Mouse (Mus musculus) layer of hippocampus, adult 2 months (tissue): Measurements from ENCODE around the gene Atp6v0b. TPM values are rescaled to one million over a fixed set of nuclear protein-coding genes. Genes with fewer than 3 reads are reported as not detected.

ENCODE experiments used
- DNase-seq, 2 experiments: peaks; one replicate each; pipeline ENCODE4 v3.0.0; 2022; ENCODE audit warnings: low spot score in 2 of 2
- H3K27ac ChIP-seq: fragments of 200-600 bp; 2 replicates; pipeline ENCODE4 v1.8.1; 2022
- H3K4me3 ChIP-seq: fragments of 200-600 bp; 2 replicates; pipeline ENCODE4 v1.8.1; 2022; ENCODE audit warnings: mild to moderate bottlenecking
- CTCF ChIP-seq: fragments of 200-600 bp; conservative IDR thresholded peaks from 2 replicates; pipeline ENCODE4 v1.8.1; 2022; ENCODE audit warnings: antibody characterized with exemption, mild to moderate bottlenecking, moderate library complexity
- total RNA-seq, 2 experiments: library from RNA; stranded (reverse); gene quantifications; 2 replicates each; pipeline ENCODE4 v1.2.3; 2021

Gene Atp6v0b
- total RNA-seq, 2 experiments from 2014 or later: 411 to 424 TPM

GRCm38 (mm10) chr4:117882701-117883691 lies 4.1 kb downstream of the Atp6v0b start, which contains the start of gene B4galt2:
Gene B4galt2, minus strand, starts transcription at chr4:117883487.
- TF ChIP-seq CTCF: peak; percentile 57
- Histone ChIP-seq H3K27ac (peak within 1 kb of the TSS; percentile 93), H3K4me3 (peak within 1 kb of the TSS; percentile 69)
- peak; percentile 46 to 70 for DNase-seq

GRCm38 (mm10) chr4:117878703-117879102 lies 8.4 kb downstream of the Atp6v0b start:
- TF ChIP-seq CTCF: no peak
- H3K4me3 ChIP-seq: no peak overlapping the region
- DNase-seq: no peak
- H3K27ac ChIP-seq: no peak overlapping the region

- no peak for TF ChIP-seq CTCF
- no peak for DNase-seq
- Histone ChIP-seq H3K27ac (no peak overlapping the region), H3K4me3 (no peak overlapping the region)
These were observed 8.8 kb downstream of the Atp6v0b start for GRCm38 (mm10) chr4:117878301-117878700.

GRCm38 (mm10) chr4:117873615-117874014 lies 13.5 kb downstream of the Atp6v0b start:
- no peak for DNase-seq
- no peak overlapping the region for H3K4me3 ChIP-seq
- no peak overlapping the region for H3K27ac ChIP-seq
- TF ChIP-seq CTCF: no peak

GRCm38 (mm10) chr4:117872471-117872886 lies 14.7 kb downstream of the Atp6v0b start, which contains the start of gene Ccdc24:
Gene Ccdc24, minus strand, starts transcription at chr4:117872557.
- no peak within 1 kb of the TSS for H3K27ac ChIP-seq
- no peak for DNase-seq
- no peak for TF ChIP-seq CTCF
- H3K4me3 ChIP-seq: no peak within 1 kb of the TSS

GRCm38 (mm10) chr4:117871787-117872186 lies 15.3 kb downstream of the Atp6v0b start:
- H3K27ac ChIP-seq: no peak overlapping the region
- no peak for TF ChIP-seq CTCF
- no peak overlapping the region for H3K4me3 ChIP-seq
- DNase-seq: no peak

GRCm38 (mm10) chr4:117870437-117870836 lies 16.7 kb downstream of the Atp6v0b start:
- no peak overlapping the region for H3K4me3 ChIP-seq
- no peak for TF ChIP-seq CTCF
- no peak overlapping the region for H3K27ac ChIP-seq
- no peak for DNase-seq

- DNase-seq: no peak
- no peak overlapping the region for H3K27ac ChIP-seq
- no peak overlapping the region for H3K4me3 ChIP-seq
- TF ChIP-seq CTCF: no peak
These were observed 17.8 kb downstream of the Atp6v0b start for GRCm38 (mm10) chr4:117869317-117869716.

GRCm38 (mm10) chr4:117867823-117868222 lies 19.3 kb downstream of the Atp6v0b start:
- Histone ChIP-seq H3K27ac (no peak overlapping the region), H3K4me3 (no peak overlapping the region)
- DNase-seq: peak in 1 of 2 experiments; percentile 56
- peak; percentile 86 for TF ChIP-seq CTCF

GRCm38 (mm10) chr4:117867000-117867399 lies 20.1 kb downstream of the Atp6v0b start:
- TF ChIP-seq CTCF: no peak
- no peak overlapping the region for H3K4me3 ChIP-seq
- no peak for DNase-seq
- no peak overlapping the region for H3K27ac ChIP-seq

GRCm38 (mm10) chr4:117866083-117866482 lies 21.1 kb downstream of the Atp6v0b start:
- DNase-seq: no peak
- Histone ChIP-seq H3K4me3 (no peak overlapping the region), H3K27ac (no peak overlapping the region)
- no peak for TF ChIP-seq CTCF

- no peak overlapping the region for H3K27ac ChIP-seq
- peak; percentile 71 to 74 for DNase-seq
- H3K4me3 ChIP-seq: no peak overlapping the region
- TF ChIP-seq CTCF: no peak
These were observed 24.3 kb downstream of the Atp6v0b start for GRCm38 (mm10) chr4:117862823-117863222.

GRCm38 (mm10) chr4:117860570-117860969 lies 26.6 kb downstream of the Atp6v0b start:
- DNase-seq: no peak
- H3K4me3 ChIP-seq: no peak overlapping the region
- peak overlapping the region; percentile 36; the same call in 1 of the 2 replicates for H3K27ac ChIP-seq
- TF ChIP-seq CTCF: no peak
